Mouse (Mus musculus): ENCODE measurements around the gene Vmn2r83.
"Not testable (repeated sequence)": the region's sequence is repeated elsewhere in the genome, so short reads cannot be mapped to it uniquely, and the experiment has no call there.

Vmn2r83 gene

DNA sequence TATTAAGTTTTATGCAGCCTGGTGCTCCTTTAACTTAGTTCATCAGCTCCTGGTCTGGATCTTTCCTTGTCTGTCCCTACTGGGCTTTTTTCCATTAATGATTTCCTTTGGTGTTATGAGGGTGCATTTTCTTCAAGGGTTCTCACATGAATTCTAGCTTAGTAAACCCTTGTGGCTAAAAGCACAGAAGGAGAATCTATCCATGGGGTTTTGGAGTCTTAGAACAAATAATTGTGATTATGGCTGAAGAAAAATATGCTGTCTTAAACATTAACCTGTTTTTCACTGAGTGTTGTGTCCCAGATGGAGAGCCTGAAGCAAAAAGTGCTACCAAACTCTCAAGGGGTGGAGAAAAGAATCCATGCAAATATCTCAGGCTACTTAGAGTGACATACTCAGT is at the start of gene Vmn2r83:
TSS of gene Vmn2r83 (plus strand) at position 301 of the 400 bp plus-strand sequence.
- DNase-seq (ENCODE audit: inconsistent ontology term): no peak

DNA sequence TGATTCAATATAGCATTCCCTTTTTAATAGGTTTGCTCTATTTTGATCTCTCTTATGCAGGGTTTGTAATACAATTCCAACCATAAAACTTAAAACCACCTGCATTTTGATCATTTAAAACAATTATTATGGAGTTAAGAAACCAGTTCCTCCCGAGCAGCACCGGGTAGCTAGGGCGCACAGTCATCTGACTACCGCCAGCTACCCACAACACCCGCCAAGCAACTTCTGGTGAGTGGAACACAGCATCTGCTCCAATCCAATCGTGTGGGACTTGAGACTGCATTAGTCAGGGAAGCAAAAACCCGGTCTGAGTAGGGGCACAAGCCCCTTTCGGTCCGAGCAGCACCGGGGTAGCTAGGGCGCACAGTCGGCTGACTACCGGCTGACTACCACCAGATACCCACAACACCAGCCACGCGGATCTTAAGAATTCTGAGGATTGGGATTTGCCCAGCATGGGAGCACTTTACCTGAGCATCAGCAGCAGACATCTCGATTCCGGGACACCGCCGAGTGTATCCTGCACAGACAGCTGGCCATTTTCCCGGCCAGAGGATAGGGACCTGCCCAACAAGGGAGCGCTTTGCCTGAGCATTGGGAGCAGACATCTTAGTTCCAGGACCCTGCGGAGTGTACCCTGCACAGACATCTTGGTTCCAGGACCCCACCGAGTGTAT is 33.2 kb upstream of the Vmn2r83 start:
- not testable (repeated sequence) for DNase-seq (ENCODE audit: inconsistent ontology term)

DNA sequence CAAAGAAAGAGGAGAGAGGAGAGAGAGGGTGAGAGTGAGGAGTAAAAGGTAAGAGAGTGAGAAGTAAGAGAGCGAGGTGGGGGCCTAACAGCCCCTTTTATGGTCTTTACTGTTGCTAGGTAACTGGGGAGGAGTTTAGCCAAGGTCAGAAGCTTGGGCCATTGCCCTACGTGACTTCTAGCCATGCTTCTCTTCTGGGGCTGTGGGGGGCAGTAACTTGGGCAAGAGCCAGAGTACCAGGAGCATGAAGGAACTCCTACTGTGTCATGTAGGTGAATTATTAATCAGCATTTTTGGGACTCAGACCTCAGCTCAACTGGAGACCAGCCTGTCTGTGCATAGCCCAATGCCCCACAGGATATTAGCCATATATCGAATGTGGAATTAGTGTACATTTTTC is 27.4 kb downstream of the Vmn2r83 start:
- no peak for DNase-seq (ENCODE audit: inconsistent ontology term)

DNA sequence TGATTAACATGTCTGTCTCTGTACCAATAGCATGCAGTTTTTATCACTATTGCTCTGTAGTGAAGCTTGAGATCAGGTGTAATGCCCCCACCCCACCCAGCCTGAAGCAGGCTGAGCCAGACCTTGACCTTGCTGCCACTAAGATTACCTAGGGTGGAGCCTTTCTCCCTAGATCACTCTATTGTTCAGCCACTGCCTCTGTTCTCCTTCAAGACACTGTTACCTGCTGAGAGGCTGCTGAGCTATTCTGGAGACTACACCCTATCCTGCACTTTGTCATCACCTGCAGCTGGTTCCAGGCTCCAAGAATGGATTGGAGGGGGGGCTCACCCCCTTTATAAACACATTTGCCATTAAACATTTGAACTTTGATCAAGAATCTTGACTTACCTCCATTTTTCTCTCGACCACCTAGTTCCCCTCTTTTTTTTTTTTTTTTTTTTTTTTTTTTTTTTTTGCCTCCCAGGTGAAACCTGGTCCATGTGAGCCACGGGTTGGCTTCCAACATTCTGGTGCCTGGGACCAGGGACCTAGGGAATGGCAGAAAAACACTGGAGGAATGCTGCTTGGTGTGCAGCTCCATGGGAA is 28.3 kb downstream of the Vmn2r83 start:
- DNase-seq (ENCODE audit: inconsistent ontology term): no peak

DNA sequence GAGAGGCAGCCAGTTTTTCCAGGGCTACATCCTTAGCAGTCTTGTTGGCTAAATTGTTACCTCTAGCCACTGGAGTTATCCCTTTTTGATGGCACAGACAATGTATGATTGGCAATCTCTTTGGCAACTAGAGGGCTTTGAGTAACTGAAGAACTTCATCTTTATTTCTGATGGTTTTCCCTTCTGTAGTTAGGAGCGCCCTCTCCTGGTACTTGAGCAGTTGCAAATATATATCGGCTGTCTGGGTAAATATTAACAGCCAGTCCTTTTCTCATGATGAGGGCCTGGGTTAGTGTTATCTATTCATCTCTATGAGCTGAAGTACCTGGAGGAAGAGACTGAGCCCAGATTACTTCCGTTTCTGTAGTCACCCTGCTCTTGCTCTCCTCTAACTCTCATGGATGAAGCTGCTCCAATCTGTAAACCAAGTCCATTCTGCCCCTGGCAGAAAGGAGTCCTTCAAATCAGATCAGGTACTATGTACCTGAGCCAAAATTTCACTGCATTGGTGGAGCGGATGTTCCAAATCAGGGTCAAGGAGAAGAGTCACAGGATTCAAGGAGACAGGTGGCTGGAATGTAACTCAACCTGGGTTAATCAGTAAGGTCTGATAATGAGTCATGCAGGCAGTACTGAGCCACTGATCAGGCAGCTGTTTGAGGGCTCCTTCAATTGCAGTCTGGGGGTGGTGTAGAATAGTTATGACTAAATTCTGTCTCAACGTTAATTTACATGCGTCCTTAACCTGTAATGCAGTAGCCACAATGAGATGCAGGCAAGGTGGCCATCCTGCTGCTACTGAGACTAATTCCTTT is 34.5 kb downstream of the Vmn2r83 start:
- no peak for DNase-seq (ENCODE audit: inconsistent ontology term)

DNA sequence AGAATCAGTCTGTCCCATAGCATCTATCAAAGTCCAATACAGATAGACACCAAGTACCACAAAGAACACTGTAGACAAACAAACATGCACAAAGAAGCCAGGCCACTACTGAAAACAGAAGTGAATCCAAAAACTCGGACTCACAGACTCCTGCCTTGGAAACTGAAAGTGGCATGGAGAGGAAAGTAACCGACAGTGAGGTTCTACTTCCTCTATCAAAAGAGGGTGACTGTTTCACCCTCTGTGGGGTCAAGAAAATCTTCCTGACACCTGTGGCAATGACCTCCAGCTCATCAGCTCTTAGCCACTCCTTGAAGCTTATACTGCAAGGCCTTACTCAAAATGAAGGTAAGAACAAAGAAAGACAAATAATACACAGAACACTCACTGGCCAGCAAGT is 38.2 kb downstream of the Vmn2r83 start:
- DNase-seq (ENCODE audit: inconsistent ontology term): no peak

DNA sequence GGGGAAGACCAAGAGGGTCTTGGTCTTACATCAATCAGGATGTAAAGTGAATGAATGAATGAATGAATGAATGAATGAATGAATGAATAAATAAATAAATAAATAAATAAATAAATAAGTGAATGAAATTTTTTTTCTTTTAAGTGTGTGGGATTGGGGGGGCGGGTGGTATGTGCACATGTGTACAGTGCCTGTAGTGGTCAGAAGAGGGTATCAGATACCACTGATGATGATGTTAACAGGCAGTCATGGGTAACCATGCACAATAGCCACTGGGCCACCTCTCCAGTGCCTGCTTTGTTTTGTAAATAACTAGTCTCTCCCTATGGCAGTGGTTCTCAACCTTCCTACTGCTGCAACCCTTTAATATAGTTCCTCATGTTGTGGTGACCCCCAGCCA is 55.9 kb downstream of the Vmn2r83 start:
- DNase-seq (ENCODE audit: inconsistent ontology term): no peak

DNA sequence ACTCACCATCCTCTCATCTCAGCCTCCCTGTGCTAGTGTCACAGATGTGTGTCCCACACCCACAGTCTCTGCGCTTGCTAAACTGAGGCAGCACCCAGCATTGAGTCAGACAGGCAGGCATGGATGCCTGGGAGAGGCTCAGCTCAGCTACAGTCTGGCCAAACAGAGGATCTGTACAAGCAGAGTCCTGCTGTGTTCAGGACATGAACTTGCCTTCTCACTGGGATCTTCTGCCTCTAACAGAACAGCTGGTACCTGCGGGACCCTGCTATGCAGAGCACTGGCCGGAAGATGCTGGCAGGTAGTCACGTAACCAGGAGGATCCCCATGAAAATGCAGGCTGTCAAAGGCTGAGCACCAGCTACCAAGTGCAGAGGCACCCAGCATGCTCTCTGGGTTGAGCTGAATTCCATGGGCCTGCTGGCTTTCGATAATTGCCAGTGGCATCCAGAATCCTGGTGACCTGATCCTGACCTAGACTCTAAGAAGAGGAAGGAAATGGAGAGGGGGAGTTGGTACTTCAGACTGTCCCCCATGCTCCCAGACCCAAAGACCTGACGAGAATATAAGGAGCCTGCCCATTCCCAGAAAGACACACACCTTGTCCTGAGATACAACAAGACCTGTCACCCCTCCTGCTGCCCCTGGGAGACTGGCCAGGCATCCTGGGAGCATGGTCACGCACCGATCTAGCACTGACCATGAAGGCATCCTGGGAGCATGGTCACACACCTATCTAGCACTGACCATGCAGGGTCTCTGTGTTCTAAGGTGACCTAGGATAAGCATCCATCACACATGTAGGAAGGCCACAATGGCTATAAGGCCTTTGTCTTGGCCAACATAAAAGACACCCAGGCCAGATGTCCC is 57.2 kb downstream of the Vmn2r83 start:
- DNase-seq (ENCODE audit: inconsistent ontology term): no peak

DNA sequence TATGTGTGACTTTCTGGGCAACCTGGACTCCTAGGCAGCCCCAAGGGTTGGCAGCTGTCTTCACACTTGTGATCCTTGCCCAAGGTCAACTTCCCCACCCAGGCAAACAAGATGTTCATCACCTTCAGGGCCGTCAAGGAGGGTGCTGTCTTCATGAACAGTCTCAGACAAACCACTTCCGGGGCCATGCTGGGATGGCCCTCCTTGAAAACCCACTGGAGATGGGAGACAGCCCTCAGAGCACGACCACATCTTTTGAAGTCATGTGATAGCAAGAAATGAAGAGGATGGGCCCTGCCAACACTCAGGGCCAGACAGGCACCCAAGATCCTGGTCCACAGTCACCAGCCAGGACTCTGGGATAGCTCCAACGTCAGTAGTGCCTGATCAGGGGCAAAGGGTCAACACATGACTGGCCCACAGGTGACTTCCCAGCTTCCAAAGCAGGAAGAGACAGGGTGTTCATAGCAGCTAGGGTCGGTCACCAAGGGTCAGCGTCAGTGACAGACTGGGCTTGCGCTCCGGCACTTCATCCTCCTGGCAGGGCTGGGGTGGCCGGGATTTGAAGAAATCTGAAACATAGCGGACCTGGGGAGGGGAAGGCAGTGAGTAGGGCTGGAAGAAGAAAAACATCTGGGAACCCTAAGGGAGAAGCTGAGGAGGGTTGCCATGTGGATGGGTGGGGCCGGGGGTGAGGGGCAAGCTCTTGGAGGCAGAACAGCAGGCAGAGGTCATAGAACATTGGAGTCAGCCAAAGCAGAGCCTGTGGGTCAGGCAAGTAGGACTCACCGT is 58.3 kb downstream of the Vmn2r83 start:
- DNase-seq (ENCODE audit: inconsistent ontology term): no peak

DNA sequence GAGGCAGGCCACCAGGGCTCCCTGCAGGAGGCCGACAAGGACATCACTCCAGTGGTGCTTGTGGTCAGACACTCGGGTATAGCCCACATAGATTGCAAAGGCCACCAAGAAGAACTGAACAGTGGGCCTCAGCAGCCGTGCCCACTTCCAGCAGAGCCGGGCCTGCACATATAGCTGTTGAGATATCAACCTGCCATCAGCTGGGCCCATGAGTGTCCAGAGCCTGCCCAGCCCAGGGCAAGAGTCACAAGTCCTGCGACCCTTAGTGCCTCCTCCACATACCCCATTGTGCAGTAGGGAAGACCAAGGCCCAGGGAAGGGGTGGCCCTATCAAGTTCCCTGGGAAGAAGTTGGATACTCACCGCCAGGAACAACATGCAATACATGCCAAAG is 58.9 kb downstream of the Vmn2r83 start:
- no peak for DNase-seq (ENCODE audit: inconsistent ontology term)

DNA sequence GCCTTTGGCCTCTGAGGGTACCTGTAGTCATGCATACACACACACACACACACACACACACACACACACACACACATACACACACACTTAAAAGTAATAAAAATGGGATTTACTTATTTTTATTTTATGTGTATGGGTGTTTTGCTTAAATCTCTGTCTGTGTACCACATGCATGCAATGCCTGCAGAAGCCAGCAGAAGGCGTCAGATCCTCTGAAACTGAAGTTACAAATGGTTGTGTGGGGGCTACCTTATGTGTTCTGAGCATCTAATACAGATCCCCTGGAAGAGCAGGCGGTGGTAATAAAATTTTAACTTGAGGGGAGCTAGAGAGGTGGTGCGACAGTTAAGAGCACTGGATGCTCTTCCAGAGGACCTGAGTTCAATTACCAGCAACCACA is 59.5 kb downstream of the Vmn2r83 start:
- no peak for DNase-seq (ENCODE audit: inconsistent ontology term)

DNA sequence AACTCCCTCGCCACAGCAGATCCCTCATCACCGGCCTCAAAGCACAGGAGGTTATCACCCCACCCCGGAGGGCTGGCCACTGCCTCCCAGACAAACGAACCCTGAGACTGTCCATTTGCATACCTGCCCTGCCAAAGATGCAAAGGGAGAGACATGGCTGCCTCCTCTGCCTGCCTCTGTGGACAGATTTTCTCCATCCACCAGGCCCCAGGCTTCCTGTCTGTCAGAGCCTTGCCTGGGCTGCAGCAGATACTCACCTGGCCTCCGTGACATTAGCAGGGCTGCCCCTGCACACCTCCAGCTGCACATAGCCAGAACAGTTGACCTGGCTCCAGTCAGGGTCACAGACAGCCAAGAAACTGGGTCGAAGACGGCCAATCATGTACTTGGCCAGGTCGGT is 61.7 kb downstream of the Vmn2r83 start:
- DNase-seq (ENCODE audit: inconsistent ontology term): no peak

DNA sequence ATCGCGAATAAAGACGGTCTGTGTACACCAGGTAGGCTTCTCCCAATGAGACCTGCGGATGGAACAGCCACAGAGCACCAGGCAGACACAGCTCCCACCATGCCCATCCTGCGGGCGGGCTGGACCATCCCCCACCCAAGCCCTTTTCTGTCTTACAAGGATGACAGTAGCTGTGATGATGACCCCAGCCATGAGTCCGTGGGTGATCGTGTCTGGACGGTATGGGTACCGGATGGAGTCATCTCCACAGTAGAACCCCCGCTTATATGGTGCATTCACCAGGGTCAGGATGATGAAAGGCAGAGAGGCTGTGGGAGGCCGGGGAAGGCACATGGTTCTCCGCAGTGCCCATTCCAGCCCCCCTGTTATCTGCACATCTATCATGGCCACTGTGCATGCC is 62.2 kb downstream of the Vmn2r83 start:
- DNase-seq (ENCODE audit: inconsistent ontology term): no peak

DNA sequence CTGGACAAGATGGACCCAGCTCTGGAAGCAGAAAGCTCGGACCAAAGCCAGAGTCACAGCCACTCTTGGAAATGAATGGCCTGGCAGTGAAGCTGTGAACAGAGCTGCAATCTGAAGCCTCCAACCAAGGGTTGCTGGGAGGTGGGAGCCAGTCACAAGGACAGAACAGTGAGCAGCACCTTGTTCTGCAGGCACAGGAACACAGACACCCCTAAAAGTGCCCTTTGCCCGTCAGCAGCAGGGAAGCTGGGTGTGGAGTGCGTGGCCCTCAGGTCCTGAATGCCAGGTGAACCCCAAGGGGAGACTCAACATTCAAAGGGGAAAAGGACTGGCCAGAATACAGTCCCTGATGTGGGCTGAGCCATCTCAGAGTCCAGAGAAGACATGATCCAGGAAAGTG is 63.1 kb downstream of the Vmn2r83 start:
- no peak for DNase-seq (ENCODE audit: inconsistent ontology term)

DNA sequence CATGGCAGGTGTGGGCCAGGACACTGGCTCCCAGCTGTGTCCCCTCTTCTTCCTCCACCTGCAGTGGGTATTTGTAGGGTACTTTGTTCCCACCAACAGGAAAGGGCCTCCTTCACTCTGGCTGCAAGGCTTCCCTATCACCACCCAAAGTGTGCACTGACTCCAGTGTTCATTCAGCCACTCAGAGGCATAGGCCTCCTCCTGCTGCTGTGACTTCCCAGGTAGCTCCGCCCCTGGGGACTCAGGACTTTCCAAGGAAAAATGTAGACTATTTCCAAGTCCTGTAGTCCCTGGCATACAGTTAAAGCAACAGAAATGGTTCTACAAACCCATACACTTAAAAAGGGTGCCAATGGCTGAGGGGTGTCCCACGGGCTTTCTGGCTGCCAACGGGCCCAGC is 64.1 kb downstream of the Vmn2r83 start:
- DNase-seq (ENCODE audit: inconsistent ontology term): no peak

DNA sequence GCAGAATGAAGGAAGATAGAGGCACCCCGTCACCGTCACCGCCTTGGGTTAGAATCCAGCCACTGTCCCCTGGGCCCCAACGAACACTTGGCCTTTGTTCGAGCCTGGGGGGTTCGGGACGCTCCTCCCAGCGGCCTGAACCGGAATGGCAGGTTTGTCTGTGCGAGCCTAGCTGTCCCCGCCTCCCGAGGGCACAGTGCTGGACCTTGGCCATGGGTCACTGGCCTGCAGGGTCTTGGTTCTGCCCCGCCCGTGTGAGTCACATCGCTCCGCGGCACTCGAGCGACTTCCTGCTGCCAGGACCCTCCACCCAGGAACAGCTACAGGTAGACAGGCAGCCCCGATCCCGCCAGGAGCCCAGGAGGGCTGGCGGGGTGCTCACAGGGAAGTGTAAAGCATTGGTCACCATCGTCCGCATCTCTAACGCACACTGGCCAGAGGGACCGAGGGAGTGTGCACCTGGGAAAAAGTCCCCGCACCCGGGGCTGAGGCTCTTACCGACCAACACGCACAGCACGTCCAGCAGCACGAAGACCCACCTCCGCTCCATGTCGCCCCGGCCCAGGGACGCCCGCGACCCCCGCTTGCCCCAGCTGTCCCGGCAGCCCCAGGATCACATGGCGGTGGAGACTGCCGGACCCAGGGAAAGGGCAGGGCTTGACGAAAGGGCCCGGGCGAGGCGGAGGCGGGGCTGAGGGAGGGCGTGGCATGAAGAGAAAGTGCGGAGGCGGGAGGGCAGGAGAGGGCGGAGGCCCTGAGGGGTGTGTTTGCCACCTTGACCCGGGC is 64.8 kb downstream of the Vmn2r83 start, which contains the start of gene Plpp2:
TSS of gene Plpp2 (minus strand) at position 671 of the 786 bp plus-strand sequence.
- DNase-seq (ENCODE audit: inconsistent ontology term): peak; percentile 81

DNA sequence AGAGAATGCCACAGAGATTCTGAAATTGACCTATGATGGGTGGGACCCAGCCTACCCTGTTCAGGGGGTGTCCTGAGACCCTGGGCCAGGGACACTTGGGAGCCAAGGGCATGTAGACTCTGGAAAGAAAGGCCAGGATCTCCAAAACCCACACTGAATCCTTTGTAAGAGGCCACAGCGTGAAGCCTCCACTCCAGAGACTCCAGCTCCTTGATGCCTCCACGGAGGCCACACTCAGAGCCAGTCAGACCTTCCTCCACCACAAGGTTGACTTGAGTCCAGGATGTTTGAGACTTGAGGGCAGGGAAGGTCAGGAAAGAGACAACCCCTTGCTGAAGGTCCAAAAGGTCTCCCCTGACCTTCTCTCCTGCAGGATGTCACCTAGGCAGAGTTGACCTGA is 65.9 kb downstream of the Vmn2r83 start:
- DNase-seq (ENCODE audit: inconsistent ontology term): no peak

DNA sequence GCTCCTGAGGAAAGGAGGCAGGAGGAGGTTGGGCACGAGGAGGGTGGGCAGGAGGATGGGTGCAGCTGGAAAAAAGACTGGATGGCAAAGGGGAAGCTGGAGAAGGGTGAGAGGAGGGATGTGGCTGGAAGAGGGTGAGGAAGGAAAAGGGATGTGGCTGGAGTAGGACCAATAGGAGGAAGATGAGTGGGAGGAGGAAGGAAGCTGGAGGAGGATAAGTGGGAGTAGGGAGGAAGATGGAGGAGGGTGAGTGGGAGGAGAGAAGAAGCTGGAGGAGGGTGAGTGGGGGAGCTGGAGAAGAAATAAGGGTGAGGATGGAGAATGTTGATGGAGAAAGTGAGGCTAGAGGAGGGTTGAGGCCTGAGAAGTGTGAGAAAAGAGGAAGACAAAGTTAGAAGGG is 66.9 kb downstream of the Vmn2r83 start:
- DNase-seq (ENCODE audit: inconsistent ontology term): no peak

DNA sequence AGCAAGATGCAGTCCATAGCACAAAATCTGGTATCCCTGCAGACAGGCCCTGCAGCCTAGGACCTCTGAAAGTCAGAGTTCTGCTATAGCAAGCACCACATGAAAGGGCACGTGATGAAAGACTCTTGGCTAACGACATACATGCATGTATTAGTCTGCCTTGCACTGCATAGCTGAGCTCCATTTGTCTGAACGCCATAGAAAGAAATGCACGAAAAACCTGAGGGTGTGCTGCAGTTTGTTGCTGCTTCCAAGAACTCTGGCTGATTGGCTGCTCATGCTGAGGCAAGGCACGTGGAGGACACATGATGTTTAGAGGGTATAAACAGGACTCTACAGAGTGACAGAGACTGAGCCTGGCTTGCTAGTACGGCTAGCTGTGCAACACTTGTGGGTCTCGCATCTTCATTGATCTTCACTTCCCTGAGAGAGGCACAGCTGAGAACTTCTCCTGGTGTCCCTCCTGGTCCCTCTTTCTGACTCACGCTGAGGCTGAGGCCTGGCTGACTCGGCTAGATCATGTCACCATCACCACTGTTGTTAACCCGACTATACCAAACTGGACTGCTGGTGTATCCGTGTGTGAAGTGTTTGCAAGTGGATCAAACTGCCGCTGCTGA is 68.0 kb downstream of the Vmn2r83 start:
- DNase-seq (ENCODE audit: inconsistent ontology term): no peak

DNA sequence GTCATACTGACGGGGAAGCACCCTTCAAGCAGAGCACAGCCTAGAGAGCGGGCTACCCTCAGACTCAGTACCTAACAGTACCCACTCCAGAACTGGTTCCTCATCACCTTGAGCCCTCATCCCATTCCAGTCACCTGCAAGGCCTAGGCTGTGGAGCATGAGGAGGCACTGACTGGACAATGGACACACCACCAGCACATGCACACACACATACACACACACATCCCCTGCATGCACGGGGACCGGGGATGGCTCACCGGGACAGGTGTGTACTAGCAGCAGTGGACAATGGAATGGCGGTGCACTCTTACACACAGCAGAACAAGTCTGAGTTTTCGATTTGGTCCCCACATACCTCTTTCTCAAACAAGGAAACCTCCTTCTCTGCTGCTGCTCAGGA is 68.7 kb downstream of the Vmn2r83 start:
- no peak for DNase-seq (ENCODE audit: inconsistent ontology term)

Data from Muller cell, postnatal 12 days (primary cell).